Mouse (Mus musculus) megakaryocyte, embryonic 14.5 days (primary cell): Measurements from ENCODE around the gene Foxd1.

ENCODE experiments used
- FLI1 ChIP-seq: IDR thresholded peaks from 2 replicates; pipeline ENCODE4 v1.6.1; 2012; ENCODE audit warnings: low read length, inconsistent platforms, mixed read lengths
- GATA1 ChIP-seq: IDR thresholded peaks from 3 replicates; pipeline ENCODE4 v1.6.1; 2012; ENCODE audit warnings: mixed read lengths, low read length, inconsistent platforms, borderline replicate concordance

DNA sequence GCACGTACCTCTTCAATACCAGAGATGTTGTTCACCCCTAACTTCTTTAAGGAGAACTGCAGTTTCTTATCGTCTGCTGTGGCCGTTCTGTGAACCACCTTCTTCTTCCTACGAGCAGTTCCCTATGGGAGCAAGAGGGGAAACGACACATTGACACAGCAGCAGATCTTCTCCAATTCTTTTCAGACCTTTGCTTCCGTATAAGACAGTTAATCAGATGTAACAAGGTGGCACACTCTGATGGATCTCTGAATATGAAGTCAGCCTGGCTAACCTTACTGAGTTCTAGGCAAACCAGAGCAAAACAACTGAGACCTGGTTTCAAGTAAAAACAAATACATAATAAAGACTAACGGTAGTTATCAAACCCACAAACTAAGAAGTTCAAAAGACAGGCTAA is 40.4 kb upstream of the Foxd1 start:
- TF ChIP-seq GATA1: no peak
- TF ChIP-seq FLI1: no peak
